Mouse (Mus musculus): ENCODE results near the gene Notch3. TPM values are rescaled to one million over a fixed set of nuclear protein-coding genes. Genes with fewer than 3 reads are reported as not detected.
"Not testable (repeated sequence)": the region's sequence is repeated elsewhere in the genome, so short reads cannot be mapped to it uniquely, and the experiment has no call there.

The Notch3 gene
- polyA plus RNA-seq, 1 experiment from 2014 or later, result 26.0 TPM

- ATAC-seq (ENCODE audit: insufficient number of reproducible peaks, low FRiP score, low TSS enrichment, low read depth), result no peak
These were observed 54.0 kb downstream of the Notch3 start for GRCm38 (mm10) chr17:32112434-32113254.

GRCm38 (mm10) chr17:32110980-32111780, 55.5 kb downstream of the Notch3 start:
- H3K36me3 ChIP-seq (ENCODE audit: control insufficient read depth, insufficient read depth, low read length), result no peaks in the 10 kb centered on the region
- H3K9me3 ChIP-seq (ENCODE audit: control insufficient read depth, low read length), result no peaks in the 10 kb centered on the region
- ATAC-seq (ENCODE audit: insufficient number of reproducible peaks, low FRiP score, low TSS enrichment, low read depth) (no peak), DNase-seq (ENCODE audit: low spot score) (no peak)
- H3K9ac ChIP-seq (ENCODE audit: low read length), result no peak overlapping the region
- no peak overlapping the region for H3K4me2 ChIP-seq (ENCODE audit: low read depth, severe bottlenecking)
- H3K27ac ChIP-seq (replicated peaks; ENCODE audit: low read depth, low read length), result no peak overlapping the region
- no peaks in the 10 kb centered on the region for H3K27me3 ChIP-seq (ENCODE audit: control insufficient read depth, insufficient read depth, low read length)
- no peak overlapping the region for H3K4me3 ChIP-seq (ENCODE audit: low read depth, low read length)
- 77% methylated on average over 10 of the region's 10 CpGs for WGBS
- peaks cover 8% of the 10 kb centered on the region; the same call in 1 of the 2 replicates for H3K4me1 ChIP-seq (ENCODE audit: control insufficient read depth, insufficient read depth, low read length)

More at GRCm38 (mm10) chr17:32112434-32113254, 54.0 kb downstream of the Notch3 start:
- Histone ChIP-seq H3K27me3 (ENCODE audit: control insufficient read depth, insufficient read depth, low read length) (no peaks in the 10 kb centered on the region), H3K4me1 (ENCODE audit: control insufficient read depth, insufficient read depth, low read length) (peaks cover 8% of the 10 kb centered on the region; the same call in 1 of the 2 replicates), H3K9me3 (ENCODE audit: control insufficient read depth, low read length) (no peaks in the 10 kb centered on the region), H3K9ac (ENCODE audit: low read length) (no peak overlapping the region), H3K4me2 (ENCODE audit: low read depth, severe bottlenecking) (no peak overlapping the region; the same call in 1 of the 2 replicates), H3K4me3 (ENCODE audit: low read depth, low read length) (no peak overlapping the region), H3K27ac (replicated peaks; ENCODE audit: low read depth, low read length) (no peak overlapping the region), H3K36me3 (ENCODE audit: control insufficient read depth, insufficient read depth, low read length) (no peaks in the 10 kb centered on the region)
- DNase-seq (ENCODE audit: low spot score), result no peak
- 66% methylated on average over 8 of the region's 8 CpGs for WGBS

DNA sequence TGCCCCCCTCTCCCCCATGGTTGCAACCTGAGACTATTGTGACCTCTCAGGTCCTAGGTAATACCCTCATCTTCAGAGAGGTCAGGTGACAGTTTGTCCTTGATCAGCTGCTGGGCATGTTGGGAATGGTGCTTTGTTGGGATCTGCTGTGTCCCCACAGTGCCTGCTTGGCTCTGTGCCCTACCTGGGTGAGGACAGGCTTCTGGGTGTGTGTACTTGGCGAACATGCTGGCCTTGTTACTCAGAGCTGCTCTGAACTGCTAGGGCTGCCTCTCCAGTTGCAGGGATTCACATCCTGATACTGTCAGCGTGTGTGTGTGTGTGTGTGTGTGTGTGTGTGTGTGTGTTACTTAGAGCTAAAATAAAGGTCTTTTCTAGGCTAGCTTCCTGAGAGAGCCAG, 56.2 kb downstream of the Notch3 start:
- H3K9me3 ChIP-seq (ENCODE audit: control insufficient read depth, low read length), result no peaks in the 10 kb centered on the region
- H3K4me2 ChIP-seq (ENCODE audit: low read depth, severe bottlenecking), result no peak overlapping the region
- no peak overlapping the region for H3K9ac ChIP-seq (ENCODE audit: low read length)
- no peak overlapping the region for H3K27ac ChIP-seq (replicated peaks; ENCODE audit: low read depth, low read length)
- no peaks in the 10 kb centered on the region for H3K27me3 ChIP-seq (ENCODE audit: control insufficient read depth, insufficient read depth, low read length)
- no peak for ATAC-seq (ENCODE audit: insufficient number of reproducible peaks, low FRiP score, low TSS enrichment, low read depth)
- H3K36me3 ChIP-seq (ENCODE audit: control insufficient read depth, insufficient read depth, low read length), result no peaks in the 10 kb centered on the region
- no peak overlapping the region for H3K4me3 ChIP-seq (ENCODE audit: low read depth, low read length)
- no peak for DNase-seq (ENCODE audit: low spot score)
- 72% methylated on average over 2 of the region's 2 CpGs for WGBS
- peaks cover 8% of the 10 kb centered on the region; the same call in 1 of the 2 replicates for H3K4me1 ChIP-seq (ENCODE audit: control insufficient read depth, insufficient read depth, low read length)

GRCm38 (mm10) chr17:32109201-32109940, 57.3 kb downstream of the Notch3 start:
- Histone ChIP-seq H3K27ac (replicated peaks; ENCODE audit: low read depth, low read length) (no peak overlapping the region), H3K27me3 (ENCODE audit: control insufficient read depth, insufficient read depth, low read length) (no peaks in the 10 kb centered on the region), H3K4me2 (ENCODE audit: low read depth, severe bottlenecking) (no peak overlapping the region), H3K9ac (ENCODE audit: low read length) (no peak overlapping the region), H3K36me3 (ENCODE audit: control insufficient read depth, insufficient read depth, low read length) (no peaks in the 10 kb centered on the region), H3K9me3 (ENCODE audit: control insufficient read depth, low read length) (no peaks in the 10 kb centered on the region), H3K4me3 (ENCODE audit: low read depth, low read length) (no peak overlapping the region), H3K4me1 (ENCODE audit: control insufficient read depth, insufficient read depth, low read length) (peaks cover 6% of the 10 kb centered on the region; the same call in 1 of the 2 replicates)
- WGBS, result 70% methylated on average over 6 of the region's 6 CpGs
- no peak for ATAC-seq (ENCODE audit: insufficient number of reproducible peaks, low FRiP score, low TSS enrichment, low read depth)
- no peak for DNase-seq (ENCODE audit: low spot score)

GRCm38 (mm10) chr17:32108320-32109011, 58.2 kb downstream of the Notch3 start:
- not testable (repeated sequence) for DNase-seq (ENCODE audit: low spot score); H3K36me3 ChIP-seq (ENCODE audit: control insufficient read depth, insufficient read depth, low read length); H3K4me2 ChIP-seq (ENCODE audit: low read depth, severe bottlenecking); H3K9ac ChIP-seq (ENCODE audit: low read length); H3K27ac ChIP-seq (replicated peaks; ENCODE audit: low read depth, low read length); H3K27me3 ChIP-seq (ENCODE audit: control insufficient read depth, insufficient read depth, low read length); H3K9me3 ChIP-seq (ENCODE audit: control insufficient read depth, low read length); H3K4me3 ChIP-seq (ENCODE audit: low read depth, low read length); H3K4me1 ChIP-seq (ENCODE audit: control insufficient read depth, insufficient read depth, low read length); ATAC-seq (ENCODE audit: insufficient number of reproducible peaks, low FRiP score, low TSS enrichment, low read depth)
- 78% methylated on average over 5 of the region's 5 CpGs for WGBS

DNA sequence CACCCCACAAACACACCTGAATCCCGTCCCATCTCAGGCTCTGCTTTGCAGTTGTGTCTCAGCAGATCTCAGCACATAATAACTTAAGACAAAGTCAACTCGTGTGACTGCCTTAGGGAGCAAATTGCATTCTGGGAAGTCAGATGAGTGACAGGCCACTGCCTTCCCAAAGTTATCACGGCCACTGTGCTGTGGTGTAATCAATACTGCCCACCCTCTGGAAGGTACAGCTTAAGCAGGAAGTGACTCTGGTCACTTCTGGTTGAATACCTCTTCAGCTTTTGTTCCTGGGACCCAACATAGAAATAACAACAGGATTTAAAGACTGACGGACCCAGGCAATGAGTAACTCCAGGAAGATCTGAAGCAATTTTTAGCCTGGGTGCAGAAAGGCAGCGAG, 58.8 kb downstream of the Notch3 start:
- Histone ChIP-seq H3K9ac (ENCODE audit: low read length) (no peak overlapping the region), H3K27me3 (ENCODE audit: control insufficient read depth, insufficient read depth, low read length) (no peaks in the 10 kb centered on the region), H3K4me2 (ENCODE audit: low read depth, severe bottlenecking) (no peak overlapping the region), H3K27ac (replicated peaks; ENCODE audit: low read depth, low read length) (no peak overlapping the region), H3K36me3 (ENCODE audit: control insufficient read depth, insufficient read depth, low read length) (no peaks in the 10 kb centered on the region), H3K4me1 (ENCODE audit: control insufficient read depth, insufficient read depth, low read length) (no peaks in the 10 kb centered on the region), H3K9me3 (ENCODE audit: control insufficient read depth, low read length) (no peaks in the 10 kb centered on the region), H3K4me3 (ENCODE audit: low read depth, low read length) (no peak overlapping the region)
- no peak for ATAC-seq (ENCODE audit: insufficient number of reproducible peaks, low FRiP score, low TSS enrichment, low read depth)
- 74% methylated on average over 5 of the region's 5 CpGs for WGBS
- DNase-seq (ENCODE audit: low spot score), result no peak

DNA sequence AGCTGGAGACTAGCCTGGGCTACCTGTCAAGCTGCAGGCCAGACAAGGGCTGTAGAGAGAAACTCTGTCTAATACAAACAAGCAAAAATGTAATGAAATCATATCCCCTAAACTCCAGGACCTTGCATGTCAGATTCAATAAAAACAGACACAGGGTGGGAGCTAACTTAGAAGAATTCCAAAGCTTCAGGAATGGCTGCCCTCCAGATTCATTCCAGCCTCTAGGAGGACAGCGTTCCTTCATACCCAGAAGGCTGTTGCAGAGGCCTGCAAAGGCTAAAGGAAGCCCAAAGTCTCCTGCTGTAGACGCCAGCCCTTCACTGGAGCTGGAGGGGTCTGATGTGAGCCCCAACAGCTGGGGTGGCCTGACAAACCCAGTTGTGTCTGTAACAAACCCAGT, 60.3 kb downstream of the Notch3 start:
- Histone ChIP-seq H3K36me3 (ENCODE audit: control insufficient read depth, insufficient read depth, low read length) (no peaks in the 10 kb centered on the region), H3K9me3 (ENCODE audit: control insufficient read depth, low read length) (no peaks in the 10 kb centered on the region), H3K4me1 (ENCODE audit: control insufficient read depth, insufficient read depth, low read length) (no peaks in the 10 kb centered on the region), H3K27me3 (ENCODE audit: control insufficient read depth, insufficient read depth, low read length) (no peaks in the 10 kb centered on the region), H3K27ac (replicated peaks; ENCODE audit: low read depth, low read length) (no peak overlapping the region), H3K4me3 (ENCODE audit: low read depth, low read length) (no peak overlapping the region), H3K4me2 (ENCODE audit: low read depth, severe bottlenecking) (no peak overlapping the region), H3K9ac (ENCODE audit: low read length) (no peak overlapping the region)
- 68% methylated on average over 2 of the region's 2 CpGs for WGBS
- no peak for DNase-seq (ENCODE audit: low spot score)
- no peak for ATAC-seq (ENCODE audit: insufficient number of reproducible peaks, low FRiP score, low TSS enrichment, low read depth)

DNA sequence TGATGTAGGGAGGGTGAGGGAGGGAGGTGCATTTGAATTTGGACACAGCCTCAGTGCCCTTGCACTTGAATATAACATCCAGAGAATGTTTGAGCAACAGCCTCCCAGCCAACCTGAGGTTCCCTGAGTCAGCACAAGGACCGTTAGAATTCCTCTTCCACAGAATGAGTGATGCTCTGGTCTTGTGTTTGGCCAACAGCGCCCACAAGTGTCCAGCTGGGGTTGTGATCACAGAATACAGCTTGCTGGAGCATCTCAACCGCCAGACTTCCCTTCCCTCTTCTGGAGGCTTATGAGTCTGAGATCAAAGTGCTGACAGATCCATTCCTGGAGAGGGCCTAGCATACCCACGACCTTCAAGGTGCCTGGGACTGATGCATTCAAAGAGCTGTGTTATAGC, 63.6 kb downstream of the Notch3 start:
- Histone ChIP-seq H3K9me3 (ENCODE audit: control insufficient read depth, low read length) (no peaks in the 10 kb centered on the region), H3K27me3 (ENCODE audit: control insufficient read depth, insufficient read depth, low read length) (peaks cover 9% of the 10 kb centered on the region), H3K4me3 (ENCODE audit: low read depth, low read length) (no peak overlapping the region), H3K9ac (ENCODE audit: low read length) (no peak overlapping the region), H3K36me3 (ENCODE audit: control insufficient read depth, insufficient read depth, low read length) (no peaks in the 10 kb centered on the region), H3K4me1 (ENCODE audit: control insufficient read depth, insufficient read depth, low read length) (no peaks in the 10 kb centered on the region), H3K4me2 (ENCODE audit: low read depth, severe bottlenecking) (no peak overlapping the region), H3K27ac (replicated peaks; ENCODE audit: low read depth, low read length) (no peak overlapping the region)
- 14% methylated on average over 4 of the region's 4 CpGs for WGBS
- no peak for DNase-seq (ENCODE audit: low spot score)
- ATAC-seq (ENCODE audit: insufficient number of reproducible peaks, low FRiP score, low TSS enrichment, low read depth), result no peak
